Mouse (Mus musculus): ENCODE results near the gene Lce3a. TPM values are rescaled to one million over a fixed set of nuclear protein-coding genes. Genes with fewer than 3 reads are reported as not detected.

Gene Lce3a
- polyA plus RNA-seq, 1 experiment from 2014 or later: not detected

Other genes with a start within 250 kb of the Lce3a start
- not detected in 2 replicates for gene Lce1c, start 247.0 kb downstream of the Lce3a start, polyA plus RNA-seq (2016; fragmentation: Nextera tagmentation; extraction: Ambion mirVana)
- not detected in 2 replicates for gene Lce1d, start 239.0 kb downstream of the Lce3a start, polyA plus RNA-seq (2016; fragmentation: Nextera tagmentation; extraction: Ambion mirVana)
- not detected in 2 replicates for gene Lce1e, start 217.2 kb downstream of the Lce3a start, polyA plus RNA-seq (2016; fragmentation: Nextera tagmentation; extraction: Ambion mirVana)
- not detected in 2 replicates for gene Lce1f, start 205.9 kb downstream of the Lce3a start, polyA plus RNA-seq (2016; fragmentation: Nextera tagmentation; extraction: Ambion mirVana)
- gene Gm38119, start 187.1 kb downstream of the Lce3a start, polyA plus RNA-seq (2016; fragmentation: Nextera tagmentation; extraction: Ambion mirVana): not detected in 2 replicates
- gene Lce1g, start 173.9 kb downstream of the Lce3a start, polyA plus RNA-seq (2016; fragmentation: Nextera tagmentation; extraction: Ambion mirVana): not detected in 2 replicates
- not detected in 2 replicates for gene Lce1h, start 161.2 kb downstream of the Lce3a start, polyA plus RNA-seq (2016; fragmentation: Nextera tagmentation; extraction: Ambion mirVana)
- gene Lce1i, start 147.3 kb downstream of the Lce3a start, polyA plus RNA-seq (2016; fragmentation: Nextera tagmentation; extraction: Ambion mirVana): not detected in 2 replicates
- gene Lce1j, start 135.7 kb downstream of the Lce3a start, polyA plus RNA-seq (2016; fragmentation: Nextera tagmentation; extraction: Ambion mirVana): not detected in 2 replicates
- gene Lce1k, start 118.3 kb downstream of the Lce3a start, polyA plus RNA-seq (2016; fragmentation: Nextera tagmentation; extraction: Ambion mirVana): not detected in 2 replicates
- gene Kprp, start 99.0 kb downstream of the Lce3a start, polyA plus RNA-seq (2016; fragmentation: Nextera tagmentation; extraction: Ambion mirVana): not detected in 2 replicates
- gene Lce1l, start 74.9 kb downstream of the Lce3a start, polyA plus RNA-seq (2016; fragmentation: Nextera tagmentation; extraction: Ambion mirVana): not detected in 2 replicates
- gene 2310050C09Rik, start 56.0 kb downstream of the Lce3a start, polyA plus RNA-seq (2016; fragmentation: Nextera tagmentation; extraction: Ambion mirVana): not detected in 2 replicates
- gene Lce3b, start 6.7 kb upstream of the Lce3a start, polyA plus RNA-seq (2016; fragmentation: Nextera tagmentation; extraction: Ambion mirVana): not detected in 2 replicates
- not detected in 2 replicates for gene Lce3c, start 18.3 kb upstream of the Lce3a start, polyA plus RNA-seq (2016; fragmentation: Nextera tagmentation; extraction: Ambion mirVana)
- gene Lce3d, start 31.2 kb upstream of the Lce3a start, polyA plus RNA-seq (2016; fragmentation: Nextera tagmentation; extraction: Ambion mirVana): not detected in 2 replicates
- not detected in 2 replicates for gene Lce3e, start 40.8 kb upstream of the Lce3a start, polyA plus RNA-seq (2016; fragmentation: Nextera tagmentation; extraction: Ambion mirVana)
- gene Lce3f, start 66.0 kb upstream of the Lce3a start, polyA plus RNA-seq (2016; fragmentation: Nextera tagmentation; extraction: Ambion mirVana): not detected in 2 replicates
- not detected in 2 replicates for gene Crct1, start 89.5 kb upstream of the Lce3a start, polyA plus RNA-seq (2016; fragmentation: Nextera tagmentation; extraction: Ambion mirVana)
- gene Lce1m, start 92.8 kb upstream of the Lce3a start, polyA plus RNA-seq (2016; fragmentation: Nextera tagmentation; extraction: Ambion mirVana): not detected in 2 replicates
- not detected in 2 replicates for gene Gm4858, start 142.6 kb upstream of the Lce3a start, polyA plus RNA-seq (2016; fragmentation: Nextera tagmentation; extraction: Ambion mirVana)
- gene Crnn, start 218.6 kb upstream of the Lce3a start, polyA plus RNA-seq (2016; fragmentation: Nextera tagmentation; extraction: Ambion mirVana): not detected in 2 replicates

Data from embryonic facial prominence, embryonic 12.5 days (tissue).